Mouse (Mus musculus) cerebellum, adult 11-12 months (tissue): Measurements from ENCODE around the gene Mal.
"Not testable (repeated sequence)": the region's sequence is repeated elsewhere in the genome, so short reads cannot be mapped to it uniquely, and the experiment has no call there.

Experiments used
- DNase-seq: peaks from one replicate; pipeline ENCODE4 v3.0.0; 2022

The Mal gene

DNA sequence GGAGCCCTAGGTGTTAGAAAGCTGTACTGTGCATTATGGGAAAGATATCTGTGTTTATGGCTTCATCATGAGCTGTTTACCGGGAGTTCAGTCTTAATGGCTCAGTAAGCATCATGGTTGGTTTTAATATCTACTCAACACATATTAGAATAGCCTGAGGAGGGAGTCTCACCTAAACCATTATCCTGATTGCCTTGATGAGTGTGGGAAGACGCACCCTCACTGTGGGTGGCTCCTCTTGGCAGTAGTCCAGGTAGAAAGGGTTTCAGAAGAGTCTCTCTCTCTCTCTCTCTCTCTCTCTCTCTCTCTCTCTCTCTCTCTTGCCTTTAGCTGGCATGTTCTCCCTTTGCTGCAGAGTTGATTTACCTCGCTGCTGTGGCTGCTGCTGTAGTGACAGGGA lies 34.4 kb downstream of the Mal start:
- DNase-seq = no peak

DNA sequence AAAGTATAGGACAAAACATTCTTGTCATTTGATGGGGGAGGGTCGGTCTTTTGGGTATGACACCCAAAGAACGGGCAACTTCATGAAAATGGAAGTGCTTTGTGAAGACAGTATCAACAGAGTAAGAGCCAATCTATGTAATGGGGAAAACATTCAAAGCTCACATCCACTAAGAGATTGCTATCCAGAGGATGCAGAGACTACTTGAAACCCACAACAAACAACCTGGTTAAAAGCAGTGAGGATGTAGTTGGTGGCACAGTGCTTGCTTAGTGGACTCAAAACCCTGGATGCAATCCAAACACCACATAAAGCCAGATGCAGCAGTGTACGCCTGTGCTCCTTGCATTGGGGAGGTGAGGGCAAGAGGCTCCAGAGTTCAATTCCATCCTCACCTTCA lies 37.2 kb downstream of the Mal start:
- DNase-seq = no peak

DNA sequence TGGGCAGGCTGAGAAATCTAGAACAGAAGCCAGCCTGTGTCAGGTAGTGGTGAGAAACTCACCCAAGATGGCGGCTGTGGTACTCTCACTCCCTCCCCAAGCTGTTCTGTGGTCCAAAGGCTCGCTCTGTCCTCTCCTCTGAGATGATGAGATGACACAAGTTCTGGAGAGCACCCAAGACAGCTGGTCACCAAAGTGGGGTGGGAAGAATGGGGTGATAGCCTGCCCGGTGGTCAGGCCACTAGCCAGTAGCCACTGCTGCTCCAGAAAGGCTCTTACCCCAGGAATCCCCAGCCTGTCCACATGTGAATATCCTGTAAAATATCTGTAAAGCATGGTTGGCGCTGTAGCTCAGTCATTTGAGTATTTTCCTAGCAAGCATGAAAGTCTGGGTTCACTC lies 44.2 kb downstream of the Mal start:
- DNase-seq = no peak

DNA sequence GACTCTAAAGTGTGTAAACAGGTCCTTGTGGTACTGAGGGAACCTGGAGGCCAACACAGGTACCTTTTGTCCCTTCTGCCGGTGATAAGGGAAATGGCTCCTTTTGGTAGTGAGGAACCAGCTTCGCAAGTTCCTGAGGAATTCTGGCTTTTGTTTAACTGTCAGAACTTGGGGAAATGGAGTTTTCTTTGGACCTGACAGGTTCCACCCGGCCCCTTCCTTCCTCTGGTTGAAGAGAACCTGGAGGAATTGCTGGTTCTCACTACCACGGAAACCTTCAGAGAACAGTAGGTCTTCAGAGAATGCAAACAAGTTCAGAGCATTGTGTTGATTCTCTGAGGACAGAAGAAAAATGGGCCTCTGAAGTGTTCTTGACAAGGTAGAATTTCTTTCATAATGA lies 45.1 kb downstream of the Mal start:
- no peak for DNase-seq

DNA sequence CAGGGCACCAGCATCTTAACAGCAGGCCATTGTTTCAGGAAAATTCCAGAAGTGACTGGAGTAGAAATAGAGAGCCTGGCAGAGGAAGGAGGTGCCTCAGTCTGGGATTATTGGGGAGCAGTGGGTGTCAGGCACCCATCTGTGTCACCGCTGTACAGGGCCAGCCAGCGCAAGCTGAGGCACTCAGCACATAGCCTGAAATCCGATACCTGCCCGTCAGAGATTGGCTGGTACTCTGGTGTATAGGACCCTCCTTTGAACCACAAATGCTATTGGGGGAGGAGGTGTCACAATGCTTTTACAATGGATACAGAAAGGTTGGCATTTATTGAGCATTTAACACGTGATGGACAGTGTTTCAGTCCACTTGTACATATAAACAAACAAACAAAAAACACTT lies 47.5 kb downstream of the Mal start:
- no peak for DNase-seq

DNA sequence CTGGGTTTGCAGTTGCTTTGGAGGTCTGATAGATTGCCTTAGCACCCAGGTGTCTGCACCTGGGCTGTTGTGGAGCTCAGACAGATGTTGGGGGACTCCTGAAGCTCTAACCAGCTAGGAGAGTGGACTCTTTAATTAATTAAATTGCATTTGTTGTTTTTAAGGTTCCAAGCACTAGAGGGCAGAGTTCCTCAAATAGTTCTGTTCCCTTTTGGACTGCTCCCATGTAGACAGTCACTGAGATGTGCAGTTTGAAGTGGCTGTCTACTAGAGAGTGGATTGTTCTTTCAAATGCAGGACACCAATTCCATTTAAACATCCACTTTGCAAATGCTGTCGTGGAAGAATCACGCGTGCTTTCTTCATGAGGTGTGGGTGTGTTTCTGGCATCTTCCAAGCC lies 48.3 kb downstream of the Mal start:
- no peak for DNase-seq

DNA sequence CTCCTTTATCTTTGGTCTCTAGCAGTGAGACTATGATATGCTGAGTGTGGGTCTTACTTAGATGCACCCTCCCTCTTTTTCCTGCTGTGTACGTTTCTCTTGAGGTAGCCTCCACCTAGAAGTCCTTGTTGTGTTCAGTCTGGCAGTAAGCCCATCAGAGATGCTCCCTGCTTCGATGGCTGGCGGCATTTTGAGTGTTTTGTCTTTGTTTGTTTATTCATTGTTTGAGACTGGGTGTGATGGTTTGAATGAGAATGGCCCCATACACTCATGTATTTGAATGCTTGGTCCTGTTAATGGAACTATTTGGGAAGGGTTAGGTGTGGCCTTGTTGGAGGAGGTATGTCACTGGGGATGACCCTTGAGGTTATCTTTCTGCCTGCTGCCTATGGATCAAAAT lies 51.3 kb downstream of the Mal start:
- DNase-seq = no peak

DNA sequence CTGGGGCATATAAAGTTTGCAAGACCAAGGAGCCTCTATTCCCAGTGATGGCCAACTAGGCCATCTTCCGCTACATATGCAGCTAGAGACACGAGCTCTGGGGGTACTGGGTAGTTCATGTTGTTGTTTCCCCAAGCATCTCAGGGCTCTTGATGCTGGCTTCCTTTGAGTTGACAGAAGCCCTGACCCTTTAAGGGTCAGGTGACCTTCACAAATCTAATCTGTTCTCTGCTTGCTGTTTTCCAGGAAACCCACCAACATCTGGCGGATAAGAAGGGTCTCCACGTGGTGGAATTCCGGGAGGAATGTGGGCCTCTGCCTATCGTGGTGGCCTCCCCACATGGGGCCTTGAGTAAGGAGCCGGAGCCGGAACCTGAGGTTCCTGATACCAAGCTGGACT lies 53.1 kb downstream of the Mal start:
- DNase-seq = not testable (repeated sequence)

DNA sequence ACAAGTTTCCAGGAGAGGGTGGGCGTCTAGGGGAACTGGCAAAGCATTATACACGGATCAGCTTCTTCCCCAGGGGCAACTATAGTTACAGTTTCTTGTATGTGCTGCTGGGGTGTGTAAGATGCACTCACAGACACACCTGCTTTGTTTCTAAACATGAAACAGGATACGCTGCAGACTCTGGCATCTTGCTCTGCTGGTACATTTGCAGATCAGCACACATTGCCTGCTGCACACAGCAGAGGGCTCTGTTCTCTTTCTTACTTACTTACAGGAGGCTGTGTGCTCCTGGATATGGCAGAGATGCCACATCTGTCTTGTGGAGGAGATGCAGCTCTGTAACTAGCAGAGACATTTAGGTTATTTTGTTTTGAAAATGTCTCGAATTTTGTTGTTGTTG lies 65.7 kb downstream of the Mal start:
- DNase-seq = no peak

DNA sequence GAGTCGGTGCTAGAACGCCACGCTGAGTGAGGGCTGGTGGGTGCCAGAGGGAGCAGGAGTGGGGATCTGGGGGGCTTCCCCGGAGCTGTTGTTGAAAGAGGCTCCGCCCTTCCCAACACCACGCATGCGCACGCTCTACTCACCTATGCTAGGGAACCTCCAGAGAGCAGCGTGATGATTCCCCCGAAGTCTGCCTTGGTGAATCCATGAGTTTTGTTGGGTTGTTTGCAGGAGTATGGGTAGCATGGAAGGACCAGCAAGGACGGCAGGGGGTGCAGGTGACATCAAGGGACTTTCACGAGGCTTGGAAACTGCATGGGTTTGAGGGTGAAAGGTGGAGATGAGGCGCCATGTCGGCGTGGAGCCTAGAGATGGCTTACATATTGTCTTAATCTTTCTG lies 66.3 kb downstream of the Mal start:
- no peak for DNase-seq

DNA sequence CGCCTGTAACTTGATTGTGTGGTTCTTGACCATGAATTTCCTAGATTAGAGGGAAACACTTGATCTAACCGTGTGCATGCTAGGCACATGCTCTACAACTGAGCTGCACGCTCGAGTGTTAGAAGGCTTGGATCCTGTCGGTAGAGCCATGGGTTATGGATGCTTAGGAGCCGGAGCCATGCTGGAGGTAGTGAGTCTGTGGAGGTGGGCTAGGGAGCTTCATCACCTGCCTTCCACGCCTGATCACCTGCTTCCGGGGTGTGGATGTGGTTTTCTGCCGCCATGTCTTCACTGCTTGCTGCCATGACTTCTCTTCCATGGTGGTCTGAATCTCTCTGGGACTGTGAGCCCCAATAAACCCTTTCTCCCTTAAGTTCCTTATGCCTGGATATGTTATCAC lies 67.6 kb downstream of the Mal start:
- no peak for DNase-seq

DNA sequence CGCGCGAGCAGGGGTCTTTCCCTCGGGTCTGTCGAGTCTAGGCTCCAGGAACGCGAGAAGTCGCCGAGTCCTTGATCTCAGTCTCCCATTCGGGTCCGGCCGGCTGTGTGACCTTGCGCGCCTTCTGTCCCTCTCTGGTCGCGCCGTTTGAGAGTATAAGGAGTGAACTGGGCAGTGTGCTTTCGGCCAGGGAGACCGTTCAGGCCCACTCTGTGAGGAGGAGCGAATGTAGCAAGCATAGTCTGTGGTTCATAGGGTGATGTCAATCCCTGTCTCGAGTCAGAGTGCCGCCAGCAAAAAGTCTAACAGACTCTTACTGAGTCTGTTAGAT lies 69.0 kb downstream of the Mal start:
- no peak for DNase-seq

DNA sequence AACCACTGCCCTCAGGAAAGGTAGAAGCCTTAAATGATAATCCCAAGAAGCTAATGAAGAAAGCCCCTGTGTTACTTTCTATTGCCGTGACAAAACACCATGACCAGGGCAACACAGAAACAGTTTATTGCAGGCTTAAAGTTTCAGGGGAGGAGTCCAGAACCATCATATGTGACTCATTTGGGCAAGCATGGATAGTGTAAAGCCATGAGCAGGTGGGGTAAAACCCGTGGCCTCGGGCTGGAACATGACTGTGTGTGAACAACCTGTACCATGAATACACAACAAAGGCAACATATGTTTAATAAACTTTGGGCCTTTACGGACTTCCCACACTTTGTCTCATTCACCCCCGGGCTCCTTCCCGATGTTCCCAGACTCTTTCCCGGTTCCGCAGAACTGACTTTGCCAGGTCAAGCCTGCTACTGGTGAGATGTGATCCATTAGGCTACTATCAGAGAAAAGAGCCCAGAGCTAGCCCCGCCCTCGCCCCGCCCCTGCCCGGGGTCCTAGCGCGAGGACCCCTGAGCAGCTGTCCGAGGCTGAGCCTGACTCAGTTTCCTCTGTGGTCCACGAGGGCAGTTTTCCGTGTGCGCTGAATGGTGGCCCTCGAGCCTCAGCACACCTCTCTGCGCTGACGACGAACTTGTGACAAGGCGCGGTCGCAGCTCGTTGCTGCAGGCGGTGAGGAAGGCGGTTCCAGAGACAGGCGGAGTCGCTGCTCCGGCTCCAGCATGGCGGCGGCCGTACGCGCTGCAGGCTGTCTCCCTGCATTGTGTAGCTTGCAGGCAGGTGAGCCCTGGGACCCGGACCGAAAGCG lies 69.6 kb downstream of the Mal start, which contains the start of the genes Zfp661 and Mrps5:
Zfp661 (minus strand) TSS at position 401 of the 820 bp plus-strand sequence.
Mrps5 (plus strand) TSS at position 529 of the 820 bp plus-strand sequence.
- DNase-seq = peak; percentile 81

DNA sequence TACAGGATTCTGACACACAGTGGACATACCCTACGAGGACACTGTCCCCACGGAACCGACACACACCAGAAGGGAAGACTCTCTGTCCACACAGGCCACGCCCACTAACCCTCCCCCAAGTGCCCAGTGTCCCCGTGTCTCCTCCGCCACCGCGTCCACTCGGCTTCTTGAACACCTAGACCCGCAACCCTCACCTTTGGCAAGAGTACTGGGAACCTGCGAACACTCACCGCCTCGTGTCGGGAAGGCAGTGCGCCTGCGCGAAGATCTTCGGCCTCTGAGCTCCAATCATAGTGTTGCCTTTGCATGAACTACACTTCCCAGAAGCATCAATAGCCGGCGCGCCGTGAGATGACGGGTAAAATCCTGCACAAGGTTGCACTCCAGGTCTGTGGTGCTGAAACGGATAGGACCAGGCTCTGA lies 72.0 kb downstream of the Mal start:
- DNase-seq = peak; percentile 97
